Mouse (Mus musculus) ES-Bruce4 (cell line): Measurements from ENCODE around the gene Tmem30a.

Source experiments
- CTCF ChIP-seq: IDR thresholded peaks from one replicate; pipeline ENCODE4 v1.8.1; 2011; ENCODE audit warnings: low read depth, low read length
- POLR2A ChIP-seq: IDR thresholded peaks from one replicate; pipeline ENCODE4 v1.8.1; 2011; ENCODE audit warnings: low read length; ENCODE audit not compliant: insufficient read depth

GRCm38 (mm10) chr9:79825526-79825925, 32.2 kb upstream of the Tmem30a start:
- TF ChIP-seq CTCF: no peak
- TF ChIP-seq POLR2A: no peak
